In the genomic region with DNA sequence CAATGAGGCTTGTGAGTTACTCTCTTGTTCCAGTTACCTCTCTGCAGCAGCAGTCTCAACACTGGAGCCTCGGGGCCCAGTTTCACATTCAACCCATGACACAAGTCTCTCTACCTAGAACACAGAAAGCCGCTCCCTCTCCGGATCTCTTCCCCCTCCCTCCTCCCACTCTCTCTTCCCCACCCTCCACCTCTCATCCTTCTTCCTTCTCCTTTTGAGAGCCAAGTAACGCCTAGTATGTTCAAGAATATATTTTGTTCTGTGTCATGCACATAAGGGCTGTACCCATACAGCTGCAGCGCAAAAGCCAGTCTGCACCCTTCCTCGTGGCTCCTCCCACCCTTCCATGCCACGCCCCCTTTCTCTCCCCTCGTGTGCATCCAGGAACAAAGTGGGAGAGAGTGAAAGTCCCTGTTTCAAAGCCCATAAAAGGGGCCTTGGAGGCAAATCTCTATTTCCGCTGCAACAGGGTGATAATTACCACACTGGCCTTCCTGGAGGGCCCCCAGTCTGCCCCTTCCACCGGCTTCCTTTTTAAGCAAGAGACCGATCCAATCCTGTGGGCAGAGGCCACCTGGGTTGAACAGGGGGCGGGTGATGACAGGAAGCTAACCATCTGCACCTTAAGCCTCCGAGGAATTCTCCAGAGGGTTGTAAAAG, we compare ENCODE assay signal across 8 mouse cellular contexts.
DNase-seq lines count a peak whose midpoint lies in the region; ATAC-seq and TF ChIP-seq lines count a peak whose summit lies in the region.

No protein-coding gene starts in this region.

- H3K36me3 ChIP-seq in kidney, embryonic 15.5 days = peaks cover 13% of the 10 kb centered on the region
- peaks cover 4% of the 10 kb centered on the region; the same call in 1 of the 2 replicates for H3K36me3 ChIP-seq in limb, embryonic 13.5 days

- peak; percentile 66 for ATAC-seq in kidney, embryonic 15.5 days (replicated peaks; ENCODE audit: low FRiP score)
- peak; percentile 51 for ATAC-seq in Patski
- ATAC-seq in limb, embryonic 13.5 days (ENCODE audit: low FRiP score, low read depth) = peak; percentile 76
- no peak for ATAC-seq in monocyte, adult 5-6 weeks (replicated peaks; ENCODE audit: insufficient number of reproducible peaks, low FRiP score, low TSS enrichment, poor library complexity, severe bottlenecking)

- H3K4me3 ChIP-seq in kidney, embryonic 15.5 days (replicated peaks) = no peak overlapping the region
- peak overlapping the region; percentile 11; the same call in 1 of the 2 replicates for H3K4me3 ChIP-seq in limb, embryonic 13.5 days

- 12% methylated on average over 13 of the region's 13 CpGs for WGBS in kidney, embryonic 15.5 days
- 4% methylated on average over 13 of the region's 13 CpGs for WGBS in limb, embryonic 13.5 days

- POLR2A ChIA-PET in Patski (lab: Charles Lee) = no interaction called here

- in situ Hi-C loops in Patski (cut with MboI; ENCODE audit: low pct_unique_long_range_greater_than_20kb) = no loop called here

- no peak for DNase-seq in kidney, adult 11 months
- DNase-seq in Patski (ENCODE audit: low read depth, low spot score) = no peak
- peak; percentile 76 for DNase-seq in forelimb bud, embryonic 11.5 days (ENCODE audit: low read depth, low spot score)
- DNase-seq in telencephalon, adult 2 months (ENCODE audit: low read depth, low spot score) = peak; percentile 51
- DNase-seq in layer of hippocampus, postnatal 25 days (ENCODE audit: extremely low spot score in 1 of 2, low spot score in 1 of 2) = no peak

- peak overlapping the region; percentile 74 for H3K27ac ChIP-seq in kidney, embryonic 15.5 days
- H3K27ac ChIP-seq in limb, embryonic 13.5 days = no peak overlapping the region

- no peaks in the 10 kb centered on the region for H3K27me3 ChIP-seq in kidney, embryonic 15.5 days
- no peaks in the 10 kb centered on the region for H3K27me3 ChIP-seq in Patski
- H3K27me3 ChIP-seq in limb, embryonic 13.5 days = peaks cover 26% of the 10 kb centered on the region

- no peaks in the 10 kb centered on the region for H3K9me3 ChIP-seq in kidney, embryonic 15.5 days (replicated peaks)
- H3K9me3 ChIP-seq in limb, embryonic 13.5 days = no peaks in the 10 kb centered on the region

- peaks cover 33% of the 10 kb centered on the region for H3K4me1 ChIP-seq in kidney, embryonic 15.5 days
- H3K4me1 ChIP-seq in limb, embryonic 13.5 days = peaks cover 26% of the 10 kb centered on the region

- CTCF ChIA-PET in Patski (lab: Charles Lee) = interaction anchor here (1.3 kb wide), 1 partner anchor 20 kb away, joined by 4 read pairs; no protein-coding TSS in a partner anchor

- H3K9ac ChIP-seq in kidney, embryonic 15.5 days = no peak overlapping the region
- no peak overlapping the region for H3K9ac ChIP-seq in limb, embryonic 13.5 days

- no peak for TF ChIP-seq CTCF in Patski (IDR thresholded peaks at IDR 0.05)

- H3K4me2 ChIP-seq in kidney, embryonic 15.5 days = peak overlapping the region; percentile 38
- H3K4me2 ChIP-seq in limb, embryonic 13.5 days (replicated peaks) = peak overlapping the region; percentile 45

Comparison
In these comparisons a context has a peak if more than half of its experiments do, and no peak if none do; other contexts are left out.
1. DNase-seq: peak in forelimb bud, embryonic 11.5 days (single experiment) and telencephalon, adult 2 months (single experiment); none in kidney, adult 11 months (single experiment), Patski (single experiment) and layer of hippocampus, postnatal 25 days (0 of 2).